Mouse (Mus musculus) hindbrain, postnatal 0 days (tissue): ENCODE measurements at regions not wholly inside any gene's neighbourhood (a gene's known extent, or its start where the extent isn't known, plus 50 kb on each side); places are given as distances from the start of the nearest gene placed in this dataset.
A peak's percentile ranks its signal among the peaks of the same experiment; 100 is the strongest.

Experiments
- ATAC-seq: fragments of 200-750 bp; cut with Nextera tagmentation; 2 replicates; pipeline ENCODE4 v1.8.0; 2017; ENCODE audit warnings: mild to moderate bottlenecking, moderate TSS enrichment, moderate library complexity
- DNase-seq: peaks from one replicate; pipeline ENCODE4 v3.0.0-alpha.2; 2015; ENCODE audit warnings: low spot score
- H3K27ac ChIP-seq: fragments of 300-500 bp; sonication (generic); 2 replicates; pipeline ENCODE4 v1.5.1; 2014; ENCODE audit warnings: mild to moderate bottlenecking
- H3K27me3 ChIP-seq: fragments of 300-500 bp; sonication (generic); 2 replicates; pipeline ENCODE4 v1.6.1; 2014; ENCODE audit warnings: low read length, mixed read lengths; ENCODE audit not compliant: insufficient read depth
- H3K36me3 ChIP-seq: fragments of 300-500 bp; sonication (generic); 2 replicates; pipeline ENCODE4 v1.6.1; 2014; ENCODE audit warnings: low read length, mixed read lengths; ENCODE audit not compliant: insufficient read depth
- H3K4me1 ChIP-seq: fragments of 300-500 bp; sonication (generic); 2 replicates; pipeline ENCODE4 v1.6.1; 2014; ENCODE audit warnings: antibody characterized with exemption, low read length, mixed read lengths; ENCODE audit not compliant: insufficient read depth
- H3K4me2 ChIP-seq: fragments of 300-500 bp; sonication (generic); 2 replicates; pipeline ENCODE4 v1.6.1; 2014; ENCODE audit warnings: low read depth, mild to moderate bottlenecking, low read length, moderate library complexity, mixed read lengths
- H3K4me3 ChIP-seq: fragments of 300-500 bp; sonication (generic); 2 replicates; pipeline ENCODE4 v1.5.1; 2014; ENCODE audit warnings: low read length
- H3K9ac ChIP-seq: fragments of 300-500 bp; sonication (generic); replicated peaks from 2 replicates; pipeline ENCODE4 v1.6.1; 2014; ENCODE audit warnings: mild to moderate bottlenecking, low read length, moderate library complexity, mixed read lengths
- H3K9me3 ChIP-seq: fragments of 300-500 bp; sonication (generic); 2 replicates; pipeline ENCODE4 v1.6.1; 2016; ENCODE audit warnings: low read length, mixed read lengths
- CTCF ChIP-seq: IDR thresholded peaks from 2 replicates; pipeline ENCODE4 v1.5.1; 2016; ENCODE audit warnings: antibody characterized with exemption, control low read depth, low read depth
- WGBS: fragments of 180-500 bp; shearing (Covaris S2); extraction: QIAGEN DNeasy Blood & Tissue Kit; methylation state at CpG from one replicate; pipeline ENCODE4 v1.1.7; 2014; 5-methylcytosine and 5-hydroxymethylcytosine counted together

DNA sequence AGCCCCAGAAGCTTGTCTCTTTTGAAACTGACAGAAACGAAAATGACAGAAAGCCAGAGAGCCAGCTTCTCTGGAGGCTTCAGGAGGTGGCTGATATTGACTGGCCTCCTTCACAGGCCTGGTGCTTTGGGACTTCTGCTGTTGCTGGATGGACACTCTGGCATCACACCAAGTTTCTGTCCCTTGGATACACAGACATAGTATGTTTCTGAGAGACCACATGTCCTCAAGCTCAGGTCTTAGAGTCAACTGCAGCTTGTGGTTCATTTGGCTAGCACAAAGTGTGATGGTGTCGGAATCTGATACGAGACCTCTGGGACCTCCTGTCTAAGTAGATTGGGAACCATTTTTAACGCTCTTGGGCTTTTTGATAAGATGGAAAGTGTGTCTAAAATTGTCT, 502.0 kb downstream of the Sqor start:
- TF ChIP-seq CTCF, result no peak
- WGBS, result 68% methylated on average over 4 of the region's 4 CpGs
- Histone ChIP-seq H3K9me3 (no peaks in the 10 kb centered on the region), H3K36me3 (no peaks in the 10 kb centered on the region), H3K27ac (no peak overlapping the region), H3K4me1 (no peaks in the 10 kb centered on the region), H3K9ac (no peak overlapping the region), H3K27me3 (no peaks in the 10 kb centered on the region), H3K4me3 (no peak overlapping the region), H3K4me2 (no peak overlapping the region)
- peak; percentile 13 for DNase-seq
- no peak for ATAC-seq

DNA sequence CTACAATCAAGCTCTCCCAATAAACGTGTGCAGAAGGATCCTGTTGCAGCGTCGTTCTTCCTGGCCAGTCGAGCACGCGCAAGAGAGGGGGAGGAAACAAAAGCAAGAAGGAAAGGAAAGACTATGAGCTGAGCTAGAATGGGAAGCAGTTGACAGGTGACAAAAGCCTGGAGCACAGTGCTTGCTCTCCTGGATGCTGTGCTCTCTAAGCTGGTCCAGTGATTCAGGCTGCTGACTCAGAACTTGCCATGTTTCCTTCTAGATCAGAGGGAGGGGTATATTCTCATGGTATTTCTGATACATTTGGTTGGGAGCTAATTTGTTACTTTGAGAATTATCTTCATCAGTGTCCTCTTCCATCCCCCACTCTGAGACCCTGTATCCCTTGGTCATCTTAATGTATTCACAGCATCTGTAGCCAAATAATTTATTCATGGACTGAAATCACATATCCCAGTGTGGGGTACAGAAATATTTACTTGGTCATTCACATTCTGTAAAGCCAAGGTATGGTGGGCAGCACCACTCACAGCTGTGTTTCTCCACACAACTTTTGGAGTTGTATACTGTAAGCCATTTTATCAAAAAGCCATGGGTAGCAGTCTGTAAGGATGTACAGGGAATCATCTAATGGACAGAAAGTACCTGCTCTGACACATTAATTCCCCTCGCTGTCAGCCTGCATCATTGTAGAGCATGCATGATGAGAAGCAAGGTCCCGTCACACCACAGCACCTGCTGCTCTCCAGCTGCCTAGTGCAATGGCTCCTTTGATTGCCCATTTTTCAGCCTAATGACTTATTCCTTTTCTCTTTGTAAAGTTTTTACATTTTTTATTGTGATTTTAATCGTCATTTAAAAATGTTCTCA, 510.1 kb downstream of the Sqor start:
- 0 out of 2 replicates have a peak overlapping the region, but pooled peaks have one; percentile 22 for H3K27ac ChIP-seq
- DNase-seq, result peak; percentile 76

GRCm38 (mm10) chr2:123275736-123276330, 510.8 kb downstream of the Sqor start:
- peak; percentile 72 for DNase-seq

More for the DNA sequence above, 510.1 kb downstream of the Sqor start:
- H3K4me3 ChIP-seq, result no peak overlapping the region
- no peak overlapping the region for H3K9ac ChIP-seq
- H3K4me1 ChIP-seq, result no peaks in the 10 kb centered on the region
- no peak for TF ChIP-seq CTCF
- no peaks in the 10 kb centered on the region for H3K9me3 ChIP-seq
- 74% methylated on average over 9 of the region's 9 CpGs for WGBS
- no peaks in the 10 kb centered on the region for H3K36me3 ChIP-seq
- no peak overlapping the region for H3K4me2 ChIP-seq
- H3K27me3 ChIP-seq, result no peaks in the 10 kb centered on the region
- ATAC-seq, result peak; percentile 93

DNA sequence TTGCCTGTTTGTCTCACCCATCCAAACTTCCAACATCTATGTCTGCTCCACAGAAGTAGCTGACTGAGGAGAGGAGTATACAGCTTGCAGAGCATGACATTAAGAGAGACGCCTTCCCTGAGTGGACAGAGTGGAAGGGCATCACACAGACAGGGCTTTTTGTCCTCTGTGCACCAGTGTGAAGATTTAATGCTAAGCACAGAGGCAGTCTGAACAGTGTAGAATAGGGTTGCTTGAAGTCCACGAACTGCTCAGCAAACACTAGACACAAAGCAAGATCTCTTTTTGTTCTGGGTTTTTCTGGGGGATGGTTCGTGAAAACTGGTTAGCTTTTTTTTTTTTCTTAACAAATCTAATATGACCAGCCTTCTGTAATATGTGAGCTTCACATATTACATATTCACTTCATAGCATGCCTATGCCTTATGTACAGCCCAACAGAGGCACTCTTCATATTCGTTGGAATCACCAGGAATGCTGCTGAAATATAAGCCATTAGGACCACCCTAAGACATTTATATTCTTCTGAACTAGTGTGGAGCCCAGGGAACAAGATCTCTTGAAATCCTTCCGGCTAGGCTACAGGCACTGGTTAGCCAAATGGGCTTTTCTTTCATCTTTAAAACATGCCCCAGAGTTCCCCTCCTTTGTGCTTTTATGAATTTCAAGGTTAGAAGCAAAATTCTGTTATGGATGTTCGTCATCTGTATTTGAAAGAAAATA, 546.7 kb downstream of the Sqor start:
- H3K4me3 ChIP-seq, result no peak overlapping the region
- no peaks in the 10 kb centered on the region for H3K36me3 ChIP-seq
- 69% methylated on average over 6 of the region's 6 CpGs for WGBS
- H3K27me3 ChIP-seq, result no peaks in the 10 kb centered on the region
- TF ChIP-seq CTCF, result no peak
- no peak overlapping the region for H3K27ac ChIP-seq
- ATAC-seq, result 0 out of 2 replicates have a peak, but pooled peaks have one; percentile 51
- no peaks in the 10 kb centered on the region for H3K9me3 ChIP-seq
- DNase-seq, result no peak
- no peak overlapping the region for H3K9ac ChIP-seq
- H3K4me2 ChIP-seq, result no peak overlapping the region
- no peaks in the 10 kb centered on the region for H3K4me1 ChIP-seq

More at GRCm38 (mm10) chr2:123275736-123276330, 510.8 kb downstream of the Sqor start:
- Histone ChIP-seq H3K4me3 (no peak overlapping the region), H3K36me3 (no peaks in the 10 kb centered on the region), H3K9ac (no peak overlapping the region), H3K4me1 (no peaks in the 10 kb centered on the region), H3K9me3 (no peaks in the 10 kb centered on the region), H3K27me3 (no peaks in the 10 kb centered on the region), H3K27ac (no peak overlapping the region), H3K4me2 (no peak overlapping the region)
- ATAC-seq, result peak; percentile 88
- no peak for TF ChIP-seq CTCF
- 40% methylated on average over 6 of the region's 6 CpGs for WGBS

DNA sequence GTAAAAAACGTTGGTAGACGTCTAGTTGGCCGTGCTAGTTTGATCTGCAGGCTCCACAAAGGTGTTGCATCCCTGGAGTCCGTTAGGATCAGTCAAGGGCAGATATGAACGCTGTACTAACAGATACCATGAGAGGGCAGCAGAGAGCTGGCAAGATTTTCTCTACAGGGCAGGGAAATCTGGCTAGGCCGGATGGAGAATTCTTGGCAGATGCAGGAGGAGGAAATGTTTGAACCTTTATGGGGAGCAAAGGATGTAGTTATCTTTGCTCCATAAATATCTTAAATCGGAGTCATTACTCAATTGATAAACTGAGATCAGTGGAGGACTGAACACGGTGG, 547.2 kb downstream of the Sqor start:
- DNase-seq, result peak; percentile 93
- 18% methylated on average over 8 of the region's 8 CpGs for WGBS
- peak; percentile 76; the same call in 1 of the 2 replicates for ATAC-seq
- Histone ChIP-seq H3K9ac (no peak overlapping the region), H3K4me2 (no peak overlapping the region), H3K9me3 (no peaks in the 10 kb centered on the region), H3K4me3 (no peak overlapping the region), H3K4me1 (no peaks in the 10 kb centered on the region), H3K27me3 (no peaks in the 10 kb centered on the region), H3K27ac (no peak overlapping the region), H3K36me3 (no peaks in the 10 kb centered on the region)
- TF ChIP-seq CTCF, result peak; percentile 95

DNA sequence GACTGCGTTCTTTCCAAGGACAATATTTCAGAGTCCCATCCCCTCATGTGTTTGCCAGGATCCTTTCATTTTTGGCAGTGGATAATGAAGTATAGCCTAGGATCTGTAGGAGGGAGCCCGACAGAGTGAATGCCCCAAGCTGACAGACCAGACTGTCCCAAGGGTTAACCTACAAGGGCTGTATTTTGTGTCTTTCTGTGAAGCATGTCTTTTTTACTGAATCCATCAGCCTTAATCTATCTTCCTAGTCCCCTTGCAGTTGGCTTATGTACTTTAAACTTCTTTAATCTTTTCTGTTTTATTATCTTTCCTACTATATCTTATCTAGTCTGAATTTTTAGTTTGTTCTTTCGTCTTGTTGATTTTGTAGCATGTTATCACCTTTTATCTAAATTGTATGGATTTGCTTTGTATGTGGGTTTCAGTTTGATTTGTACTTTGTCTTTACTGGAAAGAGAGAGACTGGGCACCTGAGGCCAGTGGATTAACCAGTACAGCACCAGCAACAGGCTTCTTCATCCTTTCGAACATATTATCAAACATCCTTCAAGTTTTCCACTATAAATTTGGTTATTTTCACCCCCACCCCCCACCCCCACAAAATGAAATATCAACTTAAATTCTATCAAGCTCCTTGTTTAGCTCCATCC, 555.5 kb downstream of the Sqor start:
- WGBS, result 85% methylated on average over 4 of the region's 4 CpGs
- TF ChIP-seq CTCF, result no peak
- no peak overlapping the region for H3K4me2 ChIP-seq
- H3K9ac ChIP-seq, result no peak overlapping the region
- no peaks in the 10 kb centered on the region for H3K9me3 ChIP-seq
- H3K27me3 ChIP-seq, result no peaks in the 10 kb centered on the region
- H3K36me3 ChIP-seq, result no peaks in the 10 kb centered on the region
- no peak overlapping the region for H3K4me3 ChIP-seq
- no peak for DNase-seq
- no peak for ATAC-seq
- H3K27ac ChIP-seq, result no peak overlapping the region
- H3K4me1 ChIP-seq, result no peaks in the 10 kb centered on the region; the same call in 1 of the 2 replicates
